Mouse (Mus musculus): Measurements from ENCODE around the gene Heatr3. TPM values are rescaled to one million over a fixed set of nuclear protein-coding genes. Genes with fewer than 3 reads are reported as not detected.

Gene Heatr3
- polyA plus RNA-seq, 1 experiment from 2014 or later, result 44.4 TPM

Small RNAs within 50 kb of the gene (microRNA-seq; reads per million reads assigned to microRNA genes)
- not detected for gene Mir7071

Other genes starting within 250 kb of the Heatr3 start
- 9.3 and 9.6 TPM in 2 replicates for gene Zfp423, start 178.3 kb upstream of the Heatr3 start, polyA plus RNA-seq (2015; fragmentation: Nextera tagmentation; extraction: Ambion mirVana)
- 49.5 and 51.4 TPM in 2 replicates for gene Cnep1r1, start 19.1 kb upstream of the Heatr3 start, polyA plus RNA-seq (2015; fragmentation: Nextera tagmentation; extraction: Ambion mirVana)
- 7.0 and 7.5 TPM in 2 replicates for gene Tent4b, start 61.4 kb downstream of the Heatr3 start, polyA plus RNA-seq (2015; fragmentation: Nextera tagmentation; extraction: Ambion mirVana)
- 6.3 and 7.4 TPM in 2 replicates for gene Adcy7, start 134.5 kb downstream of the Heatr3 start, polyA plus RNA-seq (2015; fragmentation: Nextera tagmentation; extraction: Ambion mirVana)
- 60.0 and 61.3 TPM in 2 replicates for gene Brd7, start 224.3 kb downstream of the Heatr3 start, polyA plus RNA-seq (2015; fragmentation: Nextera tagmentation; extraction: Ambion mirVana)